Mouse (Mus musculus) left cerebral cortex, adult 9 months (tissue): ENCODE measurements around the gene Rras2.
A peak's percentile ranks its signal among the peaks of the same experiment; 100 is the strongest.

ENCODE experiments used
- DNase-seq, 2 experiments: peaks; one replicate each; pipeline ENCODE4 v3.0.0; 2022; ENCODE audit warnings: low spot score in 2 of 2

The Rras2 gene

GRCm38 (mm10) chr7:114117444-114117905 is at the start of gene Rras2:
TSS of gene Rras2 (minus strand) at chr7:114117781.
- DNase-seq: peak; percentile 38 to 82

GRCm38 (mm10) chr7:114162975-114163374 is 45.4 kb upstream of the Rras2 start:
- DNase-seq: no peak

- no peak for DNase-seq
These were observed 43.5 kb upstream of the Rras2 start for GRCm38 (mm10) chr7:114161101-114161500.

GRCm38 (mm10) chr7:114157716-114158278 is 40.2 kb upstream of the Rras2 start:
- DNase-seq: no peak

GRCm38 (mm10) chr7:114156364-114156763 is 38.8 kb upstream of the Rras2 start:
- DNase-seq: no peak

- DNase-seq: no peak
These were observed 37.7 kb upstream of the Rras2 start for GRCm38 (mm10) chr7:114155053-114155865.

- DNase-seq: peak; percentile 75 to 84
These were observed 33.6 kb upstream of the Rras2 start for GRCm38 (mm10) chr7:114151036-114151780.

GRCm38 (mm10) chr7:114149564-114149963 is 32.0 kb upstream of the Rras2 start:
- DNase-seq: no peak

- no peak for DNase-seq
These were observed 31.6 kb upstream of the Rras2 start for GRCm38 (mm10) chr7:114149135-114149534.

GRCm38 (mm10) chr7:114145841-114146240 is 28.3 kb upstream of the Rras2 start:
- no peak for DNase-seq

GRCm38 (mm10) chr7:114142151-114142798 is 24.7 kb upstream of the Rras2 start:
- no peak for DNase-seq

- no peak for DNase-seq
These were observed 22.4 kb upstream of the Rras2 start for GRCm38 (mm10) chr7:114140026-114140425.

GRCm38 (mm10) chr7:114139400-114139799 is 21.8 kb upstream of the Rras2 start:
- DNase-seq: no peak

GRCm38 (mm10) chr7:114138261-114138660 is 20.7 kb upstream of the Rras2 start:
- DNase-seq: peak in 1 of 2 experiments; percentile 38

- no peak for DNase-seq
These were observed 17.6 kb upstream of the Rras2 start for GRCm38 (mm10) chr7:114135166-114135565.

- no peak for DNase-seq
These were observed 16.4 kb upstream of the Rras2 start for GRCm38 (mm10) chr7:114133957-114134356.

GRCm38 (mm10) chr7:114132316-114132715 is 14.7 kb upstream of the Rras2 start:
- no peak for DNase-seq

GRCm38 (mm10) chr7:114129281-114129680 is 11.7 kb upstream of the Rras2 start:
- DNase-seq: no peak

GRCm38 (mm10) chr7:114118180-114118579 is 599 bp upstream of the Rras2 start:
- DNase-seq: no peak

- DNase-seq: no peak
These were observed 750 bp downstream of the Rras2 start for GRCm38 (mm10) chr7:114116711-114117351.

GRCm38 (mm10) chr7:114115961-114116360 is 1.6 kb downstream of the Rras2 start:
- DNase-seq: no peak
